Mouse (Mus musculus): ENCODE measurements around the gene Mre11a.

The Mre11a gene

DNA sequence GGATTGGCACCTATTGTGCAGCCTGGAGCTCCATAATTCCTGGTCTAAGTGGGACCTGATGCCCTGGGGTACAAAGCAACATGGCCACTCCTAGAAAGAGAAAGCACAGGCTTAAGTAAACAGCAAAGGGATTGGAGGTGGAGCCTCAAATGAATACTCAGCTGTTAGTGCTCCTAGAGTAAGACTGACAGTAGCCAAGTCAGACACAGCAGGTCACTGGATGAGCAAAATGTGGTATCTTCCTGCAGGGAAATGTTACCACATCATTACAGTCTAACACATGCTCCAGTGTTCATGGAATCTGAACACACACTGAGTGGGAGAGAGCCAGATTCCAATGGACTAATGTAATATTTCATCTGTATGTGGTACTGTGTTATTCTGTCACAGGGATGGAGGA is 36.9 kb downstream of the Mre11a start:
- DNase-seq (ENCODE audit: low read depth, low spot score), result no peak

DNA sequence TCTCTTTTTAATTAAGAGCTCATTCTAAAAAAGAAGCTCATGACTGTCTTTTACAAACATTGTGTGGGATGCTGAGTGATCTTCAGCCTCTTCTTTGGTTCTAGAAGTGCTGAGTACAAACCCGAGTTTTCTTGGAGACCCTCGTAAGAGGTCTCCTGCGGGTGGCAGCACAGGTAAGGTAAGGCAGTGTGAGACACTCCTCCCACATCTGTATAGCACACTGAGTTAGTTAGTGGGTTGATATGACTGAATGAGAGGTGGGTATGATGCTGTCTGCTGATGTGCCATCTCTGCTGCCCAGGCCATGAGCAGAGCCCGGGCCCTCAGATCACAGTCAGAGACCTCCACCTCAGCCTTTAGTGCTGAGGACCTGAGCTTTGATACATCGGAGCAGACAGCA is 40.4 kb downstream of the Mre11a start:
- DNase-seq (ENCODE audit: low read depth, low spot score), result no peak

DNA sequence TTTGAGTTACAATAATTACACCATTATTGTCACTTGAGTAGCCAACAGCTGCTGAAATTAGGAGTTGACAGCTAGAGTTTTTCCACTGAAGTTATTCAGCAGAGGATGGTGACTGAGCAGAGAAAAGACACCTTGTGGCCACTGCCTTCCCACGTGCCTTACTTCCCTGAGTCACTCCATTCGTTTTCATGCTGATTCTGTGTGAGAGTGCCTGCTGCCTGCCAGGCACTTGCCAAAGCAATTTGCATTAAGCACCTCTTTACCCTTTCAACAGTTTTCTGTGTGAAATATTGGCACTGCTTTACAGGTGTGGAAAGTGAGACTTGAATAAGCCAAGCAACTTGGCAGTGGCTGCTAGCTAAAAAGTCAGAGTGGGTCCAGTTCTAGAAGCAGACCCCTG is 43.4 kb downstream of the Mre11a start:
- DNase-seq (ENCODE audit: low read depth, low spot score), result no peak

DNA sequence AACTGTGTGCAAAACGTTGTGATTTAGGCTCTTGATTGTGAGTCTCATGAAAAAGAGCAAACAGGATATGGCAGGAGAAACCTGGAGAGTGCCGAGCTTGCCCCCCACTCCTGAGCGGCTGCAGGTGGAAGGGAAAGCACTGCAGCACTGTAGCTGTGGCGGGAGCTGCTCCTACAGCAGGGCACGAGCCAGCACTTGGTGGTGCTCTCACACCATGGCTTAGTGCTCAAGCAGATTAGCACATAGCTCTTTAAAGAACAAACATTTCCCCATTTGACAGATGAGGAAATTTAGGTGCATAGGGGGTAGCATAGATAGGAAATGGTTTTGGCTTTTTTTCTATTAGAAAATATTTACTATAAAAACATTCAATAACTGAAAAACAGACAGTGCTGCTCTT is 47.6 kb downstream of the Mre11a start:
- DNase-seq (ENCODE audit: low read depth, low spot score), result no peak

DNA sequence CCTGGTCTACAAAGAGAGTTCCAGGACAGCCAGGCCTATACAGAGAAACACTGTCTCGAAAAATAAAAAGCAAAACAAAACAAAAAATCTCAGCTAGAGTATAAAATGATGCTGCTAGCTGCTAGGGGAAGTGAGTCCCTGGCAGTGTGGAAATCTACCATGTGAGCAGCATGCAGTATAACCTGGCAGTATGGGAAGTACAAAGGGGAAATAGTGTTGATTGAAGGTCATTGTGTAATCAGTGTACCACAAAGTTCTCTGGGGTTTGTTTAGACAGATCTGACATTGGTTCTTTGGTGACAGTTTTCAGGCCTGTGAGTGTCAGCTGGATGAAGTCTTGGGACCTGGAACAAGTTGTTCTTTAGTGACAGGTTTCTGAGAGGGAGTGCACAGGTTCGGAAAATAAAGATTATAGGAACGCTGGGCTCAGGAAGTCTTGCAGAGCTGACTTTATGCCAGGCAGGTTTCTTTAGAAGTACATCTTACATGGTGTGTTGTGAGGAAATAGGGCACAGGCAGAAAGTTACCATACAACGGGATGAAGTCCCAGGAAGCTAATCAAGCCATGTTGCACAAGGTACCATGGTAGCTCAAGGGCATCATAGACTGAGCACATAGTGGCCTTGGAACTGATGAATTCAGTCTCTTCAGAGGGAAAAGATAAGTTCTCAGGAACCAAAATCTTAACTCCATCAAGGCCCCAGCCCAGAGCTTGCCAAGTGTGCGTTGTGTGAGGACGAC is 51.1 kb downstream of the Mre11a start:
- no peak for DNase-seq (ENCODE audit: low read depth, low spot score)

DNA sequence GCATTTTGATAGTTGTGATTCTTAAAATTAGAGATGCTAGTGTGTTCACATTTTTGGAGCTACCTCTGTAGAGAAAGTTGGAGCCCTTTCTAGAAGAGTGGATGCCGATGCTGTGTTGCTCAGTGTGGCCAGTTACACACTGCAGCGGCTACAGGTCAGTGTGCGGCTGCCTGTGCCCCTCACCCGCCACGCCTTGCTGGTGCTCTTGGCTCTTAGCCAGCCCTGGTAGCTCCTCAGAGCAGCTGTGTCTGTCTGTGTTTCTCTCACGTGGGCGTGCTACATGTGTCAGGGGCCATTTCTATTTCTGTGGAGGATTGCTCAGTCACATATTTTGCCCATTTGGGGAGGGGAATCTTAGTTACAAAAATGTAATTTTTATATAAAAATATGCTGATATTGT is 55.1 kb downstream of the Mre11a start:
- DNase-seq (ENCODE audit: low read depth, low spot score), result peak; percentile 59

DNA sequence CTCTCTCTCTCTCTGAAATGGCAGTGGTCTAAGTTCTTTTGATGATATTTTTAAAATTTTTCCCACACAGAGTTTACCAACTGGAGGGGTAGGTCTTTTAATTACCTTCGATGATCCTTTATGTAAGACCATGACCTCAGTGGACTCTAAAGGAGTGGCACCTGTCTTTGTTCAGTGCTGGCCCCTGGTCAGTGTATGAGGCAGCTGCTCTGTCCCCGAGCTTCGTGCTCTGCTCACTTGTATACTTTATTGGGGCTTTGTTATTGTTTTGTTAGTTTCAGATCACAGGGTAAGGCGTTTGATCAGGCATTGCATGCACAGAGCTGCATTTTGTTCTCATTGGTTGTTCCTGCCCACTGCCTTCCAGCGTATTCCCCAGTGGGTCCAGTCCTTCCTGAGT is 55.5 kb downstream of the Mre11a start:
- DNase-seq (ENCODE audit: low read depth, low spot score), result no peak

DNA sequence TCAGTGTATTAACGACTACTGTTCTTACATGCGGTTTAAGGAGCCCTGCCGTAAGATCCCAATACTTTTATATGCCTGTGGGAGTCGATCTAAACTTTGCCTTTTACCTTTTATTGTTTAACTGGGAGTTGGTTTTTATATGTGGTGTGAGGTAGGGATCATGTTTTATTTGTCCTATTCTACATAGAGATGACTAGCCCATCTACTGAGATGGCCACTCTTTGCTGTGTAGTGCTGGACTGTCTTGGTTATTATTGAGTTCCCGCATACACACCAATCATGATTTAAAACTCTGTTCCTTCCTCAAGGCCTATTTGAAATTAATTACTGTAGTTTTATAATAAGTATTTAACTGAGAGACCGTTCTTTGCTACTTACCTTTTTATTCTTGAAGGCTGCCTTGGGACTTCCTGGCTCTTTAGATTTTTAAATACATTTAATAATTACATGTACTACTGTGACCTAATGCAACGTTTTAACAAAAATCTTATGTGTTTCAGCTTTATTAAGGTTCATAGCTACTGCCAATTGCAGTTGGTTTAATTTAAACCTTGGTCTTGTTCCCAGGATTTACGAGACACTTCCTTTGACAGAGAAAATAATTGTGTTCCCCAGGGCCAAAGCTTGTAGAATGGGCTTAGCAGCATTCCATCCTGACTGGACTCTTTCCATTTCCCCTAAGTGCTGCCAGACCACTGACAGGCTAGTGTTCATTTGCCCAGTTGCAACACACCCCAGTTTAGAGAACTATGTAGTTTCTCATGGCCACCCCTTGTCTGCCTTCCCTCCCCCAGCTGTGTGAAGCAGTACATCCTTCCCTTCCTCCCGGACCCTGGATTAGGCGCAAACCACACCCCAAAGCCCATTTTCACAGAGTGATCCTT is 57.7 kb downstream of the Mre11a start:
- no peak for DNase-seq (ENCODE audit: low read depth, low spot score)

DNA sequence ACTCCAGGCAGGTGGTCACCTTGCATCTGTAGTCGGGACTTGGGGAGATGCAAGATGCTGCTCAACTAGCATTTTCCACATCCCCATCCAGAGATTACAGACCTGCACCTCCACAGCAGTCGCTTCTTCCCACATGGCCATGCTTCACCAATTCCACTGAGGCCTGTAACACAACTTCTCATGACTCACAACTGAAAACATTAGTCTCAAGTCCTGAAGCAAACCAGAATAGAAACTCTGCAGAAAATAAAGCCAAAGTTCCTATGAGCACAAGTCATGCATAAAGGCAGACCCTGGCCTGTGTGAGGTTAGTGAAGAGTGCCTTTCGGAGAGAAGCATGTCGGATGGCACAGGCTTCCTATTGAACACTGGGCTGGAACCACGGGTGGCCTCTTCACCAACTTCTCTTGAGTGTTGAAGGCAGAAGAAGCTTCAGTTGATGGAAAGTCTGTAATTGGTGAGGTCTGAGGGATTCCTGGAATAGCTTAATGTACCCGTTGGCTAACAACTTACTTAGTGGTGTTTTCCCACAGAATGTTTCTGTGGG is 58.9 kb downstream of the Mre11a start:
- DNase-seq (ENCODE audit: low read depth, low spot score), result no peak

DNA sequence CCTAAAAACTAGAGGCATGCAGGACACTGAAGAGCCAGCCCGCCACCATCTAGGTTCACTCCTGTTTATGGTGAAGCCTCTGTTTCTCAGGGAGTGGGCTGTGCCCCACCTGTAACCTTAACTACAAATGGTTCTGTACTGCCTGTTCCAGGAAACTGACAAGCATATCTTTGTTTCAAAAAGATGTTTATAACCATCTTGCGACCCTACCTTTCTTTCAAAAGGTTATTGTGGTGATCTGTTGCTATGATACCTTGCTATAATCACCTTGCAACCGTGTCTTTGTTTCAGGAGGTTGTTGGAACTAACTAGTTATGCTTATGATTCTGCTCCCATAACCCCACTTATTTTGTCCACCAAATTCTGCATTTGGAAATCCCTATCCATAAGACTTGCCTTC is 59.4 kb downstream of the Mre11a start:
- no peak for DNase-seq (ENCODE audit: low read depth, low spot score)

DNA sequence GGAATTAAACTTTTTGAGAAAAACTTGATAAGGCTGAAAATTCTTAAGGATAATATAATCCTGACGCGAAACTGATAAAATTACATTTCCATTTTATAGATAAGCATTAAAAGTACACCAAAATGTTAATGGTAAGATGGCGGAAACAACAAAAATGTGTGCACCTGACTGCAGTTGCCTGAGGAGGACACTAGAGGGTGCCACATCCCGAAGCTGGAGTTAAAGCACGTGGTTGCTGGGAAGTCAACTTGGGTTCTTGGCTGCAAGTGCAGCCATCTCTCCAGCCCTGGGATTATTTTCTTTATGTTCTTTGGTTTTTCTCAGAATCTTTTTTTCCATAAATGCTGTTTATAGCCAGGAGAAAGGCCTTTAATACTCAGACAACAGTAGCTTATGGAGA is 62.0 kb downstream of the Mre11a start:
- peak; percentile 55 for DNase-seq (ENCODE audit: low read depth, low spot score)

DNA sequence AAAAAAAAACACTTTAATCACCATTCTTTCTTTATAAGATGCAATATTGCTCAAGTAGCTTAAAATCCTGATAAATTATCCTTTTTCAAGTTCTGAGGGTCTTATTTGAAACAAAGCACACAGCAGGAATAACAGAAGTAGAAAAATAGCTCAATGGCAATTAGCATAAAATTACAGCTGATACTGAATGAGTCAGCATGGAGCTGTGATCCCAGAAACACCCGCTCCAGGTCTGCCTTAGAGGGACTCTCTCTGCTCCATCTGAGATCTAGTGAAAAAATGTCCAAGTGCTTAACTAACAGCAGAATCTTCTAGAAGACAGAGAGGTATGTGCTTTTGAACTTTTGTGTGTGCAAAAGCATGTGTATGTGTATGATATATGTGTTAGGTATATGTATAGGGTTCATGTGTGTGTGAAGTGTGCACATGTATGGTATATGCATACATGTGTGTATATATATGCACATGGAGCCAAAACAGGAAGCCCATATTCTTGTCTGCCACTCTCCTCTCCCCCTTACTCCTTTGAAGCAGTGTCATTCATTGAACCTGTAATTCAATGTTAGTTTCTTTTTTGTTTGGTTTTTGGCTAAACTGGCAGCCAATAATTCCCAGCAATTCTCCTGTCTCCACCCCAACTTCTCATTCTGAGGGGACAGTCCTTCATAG is 63.9 kb downstream of the Mre11a start:
- no peak for DNase-seq (ENCODE audit: low read depth, low spot score)

DNA sequence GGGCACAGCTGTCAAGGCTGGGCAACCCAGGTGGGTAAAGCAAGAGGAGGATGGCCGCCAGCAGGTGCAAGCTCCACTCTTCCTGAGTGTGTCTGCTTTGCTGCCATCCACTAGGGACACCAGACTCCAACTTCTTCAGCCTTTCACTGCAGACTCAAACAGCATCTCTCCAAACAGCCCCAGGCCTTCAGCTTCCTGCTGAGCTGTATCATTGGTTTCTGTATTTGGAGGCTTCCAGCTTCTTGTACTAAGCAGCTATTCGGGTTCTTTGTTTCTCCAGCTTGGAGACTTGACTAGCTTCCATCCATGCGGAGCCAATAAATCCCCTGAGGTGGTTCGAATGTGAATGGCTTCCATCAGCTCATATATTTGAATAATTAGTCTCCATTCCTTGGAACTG is 70.1 kb downstream of the Mre11a start:
- no peak for DNase-seq (ENCODE audit: low read depth, low spot score)

DNA sequence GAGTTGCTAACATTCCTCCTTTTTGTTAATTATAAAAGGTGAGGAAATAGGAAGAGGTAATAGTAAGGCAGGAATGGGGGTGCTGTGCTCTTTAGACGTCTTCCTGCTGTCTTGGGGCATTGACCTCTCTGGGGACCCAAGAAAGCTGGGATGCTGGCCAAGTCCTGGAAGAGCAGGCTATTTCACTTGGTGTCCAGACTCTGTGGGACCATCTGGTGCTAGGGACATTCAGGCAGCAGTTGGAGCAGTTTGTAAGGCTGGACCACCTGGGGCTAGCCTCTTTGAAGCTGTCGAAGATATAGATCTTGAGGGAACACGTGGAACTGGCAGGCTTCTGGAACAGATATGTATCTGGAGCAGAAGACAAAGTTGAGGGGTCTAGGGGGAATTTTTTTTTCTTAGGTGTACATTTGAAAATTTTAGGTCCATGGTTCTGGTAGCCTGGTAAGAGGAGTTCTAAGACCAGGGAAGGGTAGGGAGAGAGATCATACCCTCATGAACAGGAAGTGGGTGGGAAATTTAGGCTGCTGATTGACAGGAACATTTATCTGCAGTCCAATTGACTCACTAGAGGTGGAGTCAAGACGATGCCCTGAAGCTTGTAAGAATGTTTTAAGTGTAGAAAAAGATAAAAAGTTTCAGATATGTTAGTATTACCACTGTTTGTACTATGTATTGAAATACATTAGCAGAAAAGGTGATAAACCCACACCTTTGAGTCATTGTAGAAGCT is 72.6 kb downstream of the Mre11a start:
- DNase-seq (ENCODE audit: low read depth, low spot score), result no peak

DNA sequence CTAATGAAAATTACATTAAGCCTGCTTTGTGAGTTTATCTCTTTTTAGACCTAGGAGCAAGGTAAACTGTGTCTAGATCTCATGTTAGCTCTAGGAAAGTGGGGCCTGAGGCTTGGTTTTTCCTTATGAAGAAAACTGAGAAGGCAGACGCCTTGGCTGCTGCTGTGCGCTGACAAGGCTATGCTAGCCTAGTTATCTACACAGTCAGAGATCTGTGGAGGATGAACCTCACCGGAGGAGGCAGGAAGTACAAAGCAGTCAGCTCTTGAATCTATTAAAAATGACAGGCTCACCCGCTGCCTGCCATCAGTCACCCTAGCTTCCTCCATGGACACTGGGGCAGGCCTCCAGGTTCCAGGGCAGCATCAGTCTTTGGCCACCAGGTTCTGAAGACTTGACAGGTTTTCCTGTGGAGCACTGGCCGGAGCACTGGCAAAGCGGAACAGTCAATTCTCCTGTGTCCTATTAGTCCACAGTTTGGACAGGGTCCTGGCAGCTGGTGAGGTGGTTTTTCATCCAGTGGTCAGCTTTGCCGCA is 73.8 kb downstream of the Mre11a start:
- DNase-seq (ENCODE audit: low read depth, low spot score), result no peak

DNA sequence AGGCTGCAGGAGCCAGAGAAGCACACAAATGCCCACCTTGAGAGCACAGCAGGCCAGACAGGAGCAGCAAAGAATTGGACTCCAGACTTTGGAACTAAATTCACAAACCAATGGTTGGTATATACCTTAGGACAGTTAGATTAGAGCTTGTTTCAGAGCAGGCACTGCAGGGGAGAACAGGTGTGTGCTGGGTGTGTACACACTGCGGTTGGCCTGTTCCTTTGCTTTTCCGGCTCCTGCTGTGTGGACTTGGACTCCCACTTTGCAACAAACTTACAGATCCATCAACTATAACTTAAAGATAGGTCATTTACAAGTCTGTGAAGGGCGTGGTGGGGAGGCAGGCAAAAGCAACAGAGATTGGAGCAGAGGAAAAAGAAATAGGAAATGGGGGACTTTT is 74.3 kb downstream of the Mre11a start:
- DNase-seq (ENCODE audit: low read depth, low spot score), result no peak

DNA sequence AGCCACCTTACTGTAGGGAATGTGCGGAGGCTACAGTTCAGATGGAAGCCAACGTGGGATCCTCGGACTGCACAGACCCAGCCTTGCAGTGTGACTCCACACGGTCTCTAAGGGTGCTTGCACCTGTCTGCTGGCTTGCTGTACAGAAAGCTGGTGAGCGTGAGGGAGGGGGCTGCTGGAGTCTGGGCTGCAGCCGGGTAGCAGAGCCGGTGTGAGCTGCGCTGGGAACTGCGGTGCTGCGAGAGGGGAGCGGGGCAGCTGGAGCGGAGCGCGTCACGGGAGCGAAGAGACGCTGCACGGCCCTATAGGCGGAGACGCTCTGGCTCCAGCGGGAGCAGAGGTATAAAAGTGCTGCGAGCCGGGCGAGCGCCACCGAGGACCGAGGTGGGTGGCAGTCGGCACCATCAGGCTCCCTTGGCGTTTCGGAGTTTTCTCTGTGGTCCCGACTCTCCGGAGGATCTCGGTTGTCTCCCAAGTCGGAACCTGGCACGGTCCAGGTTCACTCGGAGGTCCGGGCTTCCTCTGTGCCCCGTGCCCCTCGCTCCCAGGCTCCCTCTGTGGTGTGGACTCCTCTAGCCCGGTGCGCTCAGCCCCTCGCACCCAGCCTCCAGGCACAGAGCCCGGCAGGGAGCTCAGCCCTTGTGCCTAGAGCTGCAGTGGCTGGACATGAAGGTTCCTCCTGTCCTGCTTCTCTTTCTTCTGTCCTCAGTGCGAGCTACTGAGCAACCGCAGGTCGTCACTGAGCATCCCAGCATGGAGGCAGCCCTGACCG is 75.6 kb downstream of the Mre11a start, which contains the start of gene Gpr83:
Gene Gpr83, plus strand, starts transcription at position 343 of the 772 bp plus-strand sequence.
- no peak for DNase-seq (ENCODE audit: low read depth, low spot score)

DNA sequence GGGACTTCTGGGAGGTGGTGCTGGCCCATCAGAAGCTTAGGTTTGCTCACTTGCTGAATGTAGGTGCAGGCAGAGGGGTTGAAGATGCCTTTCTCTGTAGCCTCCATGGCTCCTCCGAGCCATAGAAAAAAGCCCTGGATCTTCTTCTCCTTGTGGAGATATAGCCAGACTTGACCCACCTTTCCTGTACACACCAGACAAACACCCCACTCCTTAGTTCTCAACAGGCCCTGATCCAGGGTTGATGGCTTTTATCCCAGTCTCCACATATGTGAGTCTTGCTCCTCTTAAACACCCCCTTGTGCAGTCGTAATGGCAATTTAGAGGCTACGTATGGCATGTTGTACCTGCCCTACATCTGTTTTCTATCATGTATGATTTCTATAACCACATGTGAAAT is 78.7 kb downstream of the Mre11a start:
- no peak for DNase-seq (ENCODE audit: low read depth, low spot score)

DNA sequence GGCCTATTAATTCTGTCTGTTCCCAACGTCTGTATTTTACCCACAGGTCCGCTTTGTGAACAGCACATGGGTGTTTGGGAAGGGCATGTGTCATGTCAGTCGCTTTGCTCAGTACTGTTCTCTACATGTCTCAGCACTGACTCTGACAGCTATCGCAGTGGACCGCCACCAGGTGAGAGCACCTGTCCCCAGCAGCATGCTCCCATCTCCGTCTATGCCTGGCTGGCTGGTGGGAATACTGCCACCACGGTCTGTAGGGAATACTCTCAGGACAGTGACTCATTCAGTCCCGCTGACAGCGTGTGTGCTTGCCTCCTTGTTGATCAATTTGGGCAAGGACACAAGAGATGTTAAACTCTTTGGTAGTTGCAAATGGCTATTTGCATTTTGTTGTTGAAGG is 80.3 kb downstream of the Mre11a start:
- DNase-seq (ENCODE audit: low read depth, low spot score), result no peak

DNA sequence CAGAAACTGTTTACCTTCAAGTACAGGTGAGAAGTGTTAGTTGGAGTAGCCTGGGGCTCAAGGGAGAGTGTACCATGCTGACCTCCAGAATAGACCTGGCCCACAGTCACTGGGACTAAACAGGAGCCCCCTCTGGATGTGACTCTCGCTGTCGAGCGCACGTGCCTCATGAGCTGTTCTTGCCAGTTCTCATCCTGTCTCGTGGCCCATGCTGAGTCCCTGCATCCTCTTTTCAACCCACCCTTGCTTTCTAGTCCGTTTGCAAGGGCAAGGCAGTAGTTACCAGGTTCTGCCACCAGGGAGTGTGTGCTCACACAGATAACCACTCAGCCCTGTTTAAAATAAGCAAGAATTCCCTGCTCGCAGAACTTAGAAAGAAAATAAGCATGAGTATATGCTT is 82.5 kb downstream of the Mre11a start:
- DNase-seq (ENCODE audit: low read depth, low spot score), result peak; percentile 75
